Mouse (Mus musculus): ENCODE measurements at regions not wholly inside any gene's neighbourhood (a gene's known extent, or its start where the extent isn't known, plus 50 kb on each side); places are given as distances from the start of the nearest gene placed in this dataset.

DNA sequence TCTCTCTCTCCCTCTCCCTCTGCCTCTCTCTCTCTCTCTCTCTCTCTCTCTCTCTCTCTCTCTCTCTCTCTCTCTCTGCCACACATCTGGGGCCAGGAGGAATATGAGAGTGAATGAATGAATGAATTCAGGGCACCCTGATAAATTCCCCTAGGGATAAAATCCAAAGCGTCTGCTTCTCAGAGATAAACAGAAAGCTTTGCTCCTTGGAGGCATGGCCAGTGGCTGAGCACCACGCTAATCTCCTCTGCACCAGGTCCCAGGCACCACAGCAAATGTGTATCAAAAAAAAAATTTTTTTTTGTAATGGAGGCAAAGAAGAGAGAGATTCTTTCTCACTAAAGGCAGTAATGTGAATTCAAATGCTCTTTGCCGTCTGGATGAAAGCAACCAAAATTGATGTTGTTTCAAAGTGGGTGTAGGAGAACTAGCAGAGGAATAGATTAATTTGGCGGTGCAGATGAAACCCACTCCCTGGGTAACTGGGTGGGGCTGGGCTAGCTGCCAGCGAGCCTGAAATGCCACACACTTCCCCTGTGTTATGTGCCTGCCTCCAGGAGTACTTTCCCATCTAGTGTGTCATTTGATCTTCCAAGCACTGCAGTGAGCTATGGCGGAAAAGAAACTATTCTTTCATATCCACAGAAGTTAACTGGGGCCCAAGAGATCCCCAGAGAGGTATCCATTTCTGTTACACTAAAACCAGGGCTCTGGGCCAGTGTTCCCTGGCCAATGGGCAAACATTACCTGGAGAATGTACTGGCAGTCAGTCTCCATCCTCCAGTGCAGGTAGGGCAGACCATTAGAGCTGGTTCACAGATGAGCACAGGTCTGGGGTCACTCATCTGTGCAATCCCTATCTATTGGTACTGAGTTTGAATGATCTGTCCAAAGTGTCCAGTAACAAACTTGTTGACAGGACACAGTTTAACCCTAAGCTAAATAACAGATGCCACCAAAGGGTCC, 89.6 kb upstream of the Kirrel3 start:
- Histone ChIP-seq H3K27ac (peak overlapping the region; percentile 12; the same call in 1 of the 2 replicates), H3K4me2 (replicated peaks) (no peak overlapping the region), H3K27me3 (no peaks in the 10 kb centered on the region), H3K36me3 (no peaks in the 10 kb centered on the region), H3K4me3 (no peak overlapping the region), H3K9me3 (replicated peaks) (no peaks in the 10 kb centered on the region), H3K4me1 (peaks cover 11% of the 10 kb centered on the region; the same call in 1 of the 2 replicates), H3K9ac (no peak overlapping the region)
- ATAC-seq (ENCODE audit: low FRiP score) = no peak
- WGBS = 39% methylated on average over 6 of the region's 6 CpGs

DNA sequence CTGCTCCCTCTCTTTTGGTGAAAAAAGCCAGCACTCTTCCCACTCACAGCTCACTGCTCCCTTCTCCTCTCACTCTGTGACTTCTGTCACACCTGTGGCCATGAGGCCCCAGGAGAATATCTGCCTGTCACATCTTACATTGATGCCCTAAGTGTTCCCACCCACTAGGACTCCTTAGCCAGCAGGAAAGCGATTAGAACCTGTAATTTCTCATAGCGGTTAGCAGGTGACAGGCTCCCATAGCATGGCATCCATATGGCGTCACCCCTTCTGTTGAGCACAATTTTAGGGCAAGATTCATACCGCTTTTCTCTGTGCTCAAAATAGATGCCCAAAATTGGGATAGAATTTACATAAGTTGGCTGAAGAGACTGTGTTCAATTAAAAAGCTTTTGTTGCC, 74.0 kb upstream of the Kirrel3 start:
- Histone ChIP-seq H3K9me3 (replicated peaks) (no peaks in the 10 kb centered on the region), H3K36me3 (no peaks in the 10 kb centered on the region), H3K4me3 (no peak overlapping the region), H3K9ac (no peak overlapping the region), H3K4me1 (peaks cover 2% of the 10 kb centered on the region; the same call in 1 of the 2 replicates), H3K4me2 (replicated peaks) (no peak overlapping the region), H3K27me3 (no peaks in the 10 kb centered on the region), H3K27ac (no peak overlapping the region)
- no peak for ATAC-seq (ENCODE audit: low FRiP score)
- 79% methylated on average over 4 of the region's 4 CpGs for WGBS

GRCm38 (mm10) chr9:34416153-34416552, 69.5 kb upstream of the Kirrel3 start:
- H3K27me3 ChIP-seq = no peaks in the 10 kb centered on the region
- no peak overlapping the region for H3K4me2 ChIP-seq (replicated peaks)
- no peak overlapping the region for H3K9ac ChIP-seq
- ATAC-seq (ENCODE audit: low FRiP score) = no peak
- H3K9me3 ChIP-seq (replicated peaks) = no peaks in the 10 kb centered on the region
- H3K4me3 ChIP-seq = no peak overlapping the region
- WGBS = 78% methylated on average over 8 of the region's 8 CpGs
- peaks cover 2% of the 10 kb centered on the region; the same call in 1 of the 2 replicates for H3K4me1 ChIP-seq
- H3K27ac ChIP-seq = no peak overlapping the region
- no peaks in the 10 kb centered on the region for H3K36me3 ChIP-seq

DNA sequence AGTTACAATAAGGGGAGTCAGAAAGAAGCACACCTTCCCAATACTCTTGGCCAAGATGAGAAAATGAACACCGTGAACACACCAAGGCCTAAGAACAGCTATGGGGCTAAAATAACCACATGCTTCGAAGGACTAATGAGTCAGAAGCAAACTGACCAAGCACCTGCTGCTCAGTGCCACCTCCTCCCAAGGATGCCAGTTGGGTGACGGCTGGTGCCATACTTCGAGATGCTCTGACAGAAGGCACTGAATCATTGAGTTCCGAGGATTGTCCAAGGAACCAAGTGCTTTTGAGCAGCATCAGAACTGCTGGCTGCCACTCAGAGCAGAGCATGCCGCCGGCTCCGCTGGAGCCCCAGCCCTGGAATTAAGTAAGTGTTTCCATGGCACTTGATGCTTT, 67.6 kb upstream of the Kirrel3 start:
- no peak overlapping the region for H3K4me3 ChIP-seq
- no peaks in the 10 kb centered on the region for H3K27me3 ChIP-seq
- H3K9me3 ChIP-seq (replicated peaks) = no peaks in the 10 kb centered on the region
- no peak overlapping the region for H3K4me2 ChIP-seq (replicated peaks)
- H3K36me3 ChIP-seq = no peaks in the 10 kb centered on the region
- no peak overlapping the region for H3K27ac ChIP-seq
- WGBS = 93% methylated on average over 8 of the region's 8 CpGs
- no peak for ATAC-seq (ENCODE audit: low FRiP score)
- peaks cover 1% of the 10 kb centered on the region; the same call in 1 of the 2 replicates for H3K4me1 ChIP-seq
- H3K9ac ChIP-seq = no peak overlapping the region

- no peaks in the 10 kb centered on the region for H3K9me3 ChIP-seq (replicated peaks)
- no peaks in the 10 kb centered on the region for H3K27me3 ChIP-seq
- no peak overlapping the region for H3K4me3 ChIP-seq
- no peak for ATAC-seq (ENCODE audit: low FRiP score)
- H3K4me2 ChIP-seq (replicated peaks) = no peak overlapping the region
- no peak overlapping the region for H3K27ac ChIP-seq
- no peaks in the 10 kb centered on the region for H3K4me1 ChIP-seq
- H3K36me3 ChIP-seq = no peaks in the 10 kb centered on the region
- H3K9ac ChIP-seq = no peak overlapping the region
Measured at GRCm38 (mm10) chr9:34421956-34422355, 63.7 kb upstream of the Kirrel3 start.

DNA sequence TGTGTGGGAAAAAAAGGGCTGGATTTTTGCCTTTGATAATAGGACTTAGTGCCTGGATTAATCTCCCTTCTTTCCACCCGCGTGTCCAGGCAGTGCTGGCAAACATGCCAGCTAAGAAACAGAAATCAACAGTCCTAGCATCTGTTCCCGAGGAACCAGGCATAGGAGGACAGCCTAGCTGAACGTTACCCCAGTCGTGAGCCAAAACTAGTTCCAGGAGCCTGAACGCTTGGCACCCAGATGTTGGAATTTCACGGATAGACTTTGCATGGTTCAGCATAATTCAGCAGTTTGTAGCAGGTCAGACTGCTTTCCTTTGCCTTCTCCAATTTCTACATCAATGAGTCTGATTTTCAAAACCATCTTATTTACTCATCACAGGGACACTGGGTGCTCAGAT, 62.6 kb upstream of the Kirrel3 start:
- no peak overlapping the region for H3K27ac ChIP-seq
- H3K4me1 ChIP-seq = no peaks in the 10 kb centered on the region
- H3K4me3 ChIP-seq = no peak overlapping the region
- H3K9me3 ChIP-seq (replicated peaks) = no peaks in the 10 kb centered on the region
- no peaks in the 10 kb centered on the region for H3K36me3 ChIP-seq
- H3K27me3 ChIP-seq = no peaks in the 10 kb centered on the region
- H3K4me2 ChIP-seq (replicated peaks) = no peak overlapping the region
- no peak for ATAC-seq (ENCODE audit: low FRiP score)
- WGBS = 77% methylated on average over 7 of the region's 7 CpGs
- H3K9ac ChIP-seq = no peak overlapping the region

DNA sequence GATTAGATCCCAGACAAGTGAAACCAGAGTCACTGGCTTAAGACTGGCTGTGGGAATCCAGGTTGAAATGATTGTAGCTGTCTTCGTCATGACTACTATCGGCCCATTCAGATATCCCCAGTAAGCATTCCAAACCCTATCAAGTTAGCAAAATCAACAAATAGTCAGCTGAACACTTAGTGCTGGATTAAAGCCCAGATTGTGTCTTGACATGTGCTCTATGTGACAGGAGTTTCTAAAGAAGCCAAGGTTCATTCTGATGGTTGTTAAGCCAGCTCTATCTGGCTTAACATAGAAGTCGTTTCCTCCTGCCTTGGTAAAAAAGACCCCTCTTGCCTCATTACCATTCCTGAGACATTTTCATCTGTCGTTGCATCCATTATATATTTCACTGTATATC, 59.1 kb upstream of the Kirrel3 start:
- Histone ChIP-seq H3K4me3 (no peak overlapping the region), H3K4me1 (0 out of 2 replicates have a peak, but pooled peaks cover 3% of the 10 kb centered on the region), H3K27ac (no peak overlapping the region), H3K36me3 (no peaks in the 10 kb centered on the region), H3K27me3 (no peaks in the 10 kb centered on the region), H3K9ac (no peak overlapping the region), H3K9me3 (replicated peaks) (no peaks in the 10 kb centered on the region; the same call in 1 of the 2 replicates), H3K4me2 (replicated peaks) (no peak overlapping the region)
- no peak for ATAC-seq (ENCODE audit: low FRiP score)
- WGBS = 81% methylated on average over 4 of the region's 4 CpGs

DNA sequence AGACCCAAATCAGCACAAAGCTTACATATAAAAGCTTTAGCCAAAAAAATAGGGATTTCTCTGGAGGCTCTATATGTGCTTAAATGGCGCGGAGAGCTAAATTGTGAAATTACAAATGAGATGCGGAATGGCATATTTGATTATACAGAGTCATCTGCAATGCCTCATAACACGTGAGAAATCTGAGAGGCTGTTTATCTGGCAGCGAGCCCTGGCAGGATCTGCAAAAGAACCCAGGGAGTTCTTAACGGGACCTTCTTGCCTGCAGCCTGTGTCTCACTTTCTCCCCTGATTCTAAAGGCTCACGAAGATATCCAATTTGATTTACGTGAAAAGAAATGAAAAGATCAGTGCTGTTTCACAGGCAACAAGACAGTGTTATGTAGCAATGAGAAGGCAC, 58.0 kb upstream of the Kirrel3 start:
- Histone ChIP-seq H3K4me2 (replicated peaks) (no peak overlapping the region), H3K27ac (no peak overlapping the region), H3K27me3 (no peaks in the 10 kb centered on the region), H3K9me3 (replicated peaks) (no peaks in the 10 kb centered on the region; the same call in 1 of the 2 replicates), H3K4me1 (0 out of 2 replicates have a peak, but pooled peaks cover 3% of the 10 kb centered on the region), H3K4me3 (no peak overlapping the region), H3K36me3 (no peaks in the 10 kb centered on the region), H3K9ac (no peak overlapping the region)
- WGBS = 69% methylated on average over 8 of the region's 8 CpGs
- ATAC-seq (ENCODE audit: low FRiP score) = no peak
